Mouse (Mus musculus) intestine, embryonic 16.5 days (tissue): ENCODE results near the gene Gm19426. TPM values are rescaled to one million over a fixed set of nuclear protein-coding genes. Genes with fewer than 3 reads are reported as not detected.
A peak's percentile ranks its signal among the peaks of the same experiment; 100 is the strongest.

Experiments
- ATAC-seq: fragments of 200-750 bp; cut with Nextera tagmentation; 2 replicates; pipeline ENCODE4 v1.8.0; 2017; ENCODE audit warnings: moderate TSS enrichment, moderate library complexity
- H3K27ac ChIP-seq: fragments of 300-500 bp; sonication (generic); 2 replicates; pipeline ENCODE4 v1.5.1; 2014; ENCODE audit warnings: mild to moderate bottlenecking, low read length
- H3K27me3 ChIP-seq: fragments of 300-500 bp; sonication (generic); replicated peaks from 2 replicates; pipeline ENCODE4 v1.6.1; 2014; ENCODE audit warnings: low read length, control low read depth, mixed read lengths; ENCODE audit not compliant: control insufficient read depth, insufficient read depth
- H3K36me3 ChIP-seq: fragments of 300-500 bp; sonication (generic); 2 replicates; pipeline ENCODE4 v1.6.1; 2014; ENCODE audit warnings: low read length, control low read depth; ENCODE audit not compliant: control insufficient read depth, insufficient read depth
- H3K4me1 ChIP-seq: fragments of 300-500 bp; sonication (generic); 2 replicates; pipeline ENCODE4 v1.6.1; 2014; ENCODE audit warnings: low read length, control low read depth, mixed read lengths; ENCODE audit not compliant: control insufficient read depth, insufficient read depth
- H3K4me2 ChIP-seq: fragments of 300-500 bp; sonication (generic); 2 replicates; pipeline ENCODE4 v1.6.1; 2014; ENCODE audit warnings: low read depth, low read length, control low read depth
- H3K4me3 ChIP-seq: fragments of 300-500 bp; sonication (generic); 2 replicates; pipeline ENCODE4 v1.5.1; 2014; ENCODE audit warnings: mild to moderate bottlenecking, low read length
- H3K9ac ChIP-seq: fragments of 300-500 bp; sonication (generic); 2 replicates; pipeline ENCODE4 v1.6.1; 2014; ENCODE audit warnings: low read depth, low read length
- H3K9me3 ChIP-seq: fragments of 300-500 bp; sonication (generic); 2 replicates; pipeline ENCODE4 v1.6.1; 2016; ENCODE audit warnings: low read length, control low read depth; ENCODE audit not compliant: control insufficient read depth
- WGBS: fragments of 180-500 bp; shearing (Covaris S2); extraction: QIAGEN DNeasy Blood & Tissue Kit; methylation state at CpG from one replicate; pipeline ENCODE4 v1.1.7; 2014; 5-methylcytosine and 5-hydroxymethylcytosine counted together
- polyA plus RNA-seq: library from polyadenylated mRNA; unstranded; fragments of >200 nt; fragmentation: Nextera tagmentation; extraction: Ambion mirVana; gene quantifications from 2 replicates; pipeline ENCODE4 v1.2.1, GENCODE M21; 2015

The Gm19426 gene
- polyA plus RNA-seq, 1 experiment from 2014 or later = 5.1 TPM

DNA sequence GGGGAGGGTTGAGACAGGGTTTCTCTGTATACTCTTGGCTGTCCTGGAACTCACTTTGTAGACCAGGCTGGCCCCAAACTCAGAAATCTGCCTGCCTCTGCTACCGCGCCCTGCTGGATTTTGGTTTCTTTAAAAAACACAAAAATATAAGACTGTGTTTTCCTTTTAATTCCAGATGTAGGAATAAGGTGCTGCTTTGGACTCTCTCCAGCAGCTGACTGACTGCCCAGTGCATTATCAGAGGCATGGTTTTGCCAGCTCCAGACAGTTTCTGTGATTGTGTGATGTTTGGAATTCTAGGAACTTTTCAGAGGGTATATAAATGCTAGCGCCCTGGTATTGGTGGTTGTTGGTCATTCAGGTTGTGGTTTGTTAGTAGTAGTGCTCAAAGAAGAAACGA lies 26.1 kb downstream of the Gm19426 start:
- Histone ChIP-seq H3K9me3 (no peaks in the 10 kb centered on the region), H3K4me1 (peaks cover 5% of the 10 kb centered on the region; the same call in 1 of the 2 replicates), H3K4me2 (no peak overlapping the region), H3K27ac (no peak overlapping the region), H3K36me3 (no peaks in the 10 kb centered on the region), H3K9ac (no peak overlapping the region), H3K4me3 (no peak overlapping the region), H3K27me3 (no peaks in the 10 kb centered on the region)
- no peak for ATAC-seq
- WGBS = 97% methylated on average over 4 of the region's 4 CpGs

DNA sequence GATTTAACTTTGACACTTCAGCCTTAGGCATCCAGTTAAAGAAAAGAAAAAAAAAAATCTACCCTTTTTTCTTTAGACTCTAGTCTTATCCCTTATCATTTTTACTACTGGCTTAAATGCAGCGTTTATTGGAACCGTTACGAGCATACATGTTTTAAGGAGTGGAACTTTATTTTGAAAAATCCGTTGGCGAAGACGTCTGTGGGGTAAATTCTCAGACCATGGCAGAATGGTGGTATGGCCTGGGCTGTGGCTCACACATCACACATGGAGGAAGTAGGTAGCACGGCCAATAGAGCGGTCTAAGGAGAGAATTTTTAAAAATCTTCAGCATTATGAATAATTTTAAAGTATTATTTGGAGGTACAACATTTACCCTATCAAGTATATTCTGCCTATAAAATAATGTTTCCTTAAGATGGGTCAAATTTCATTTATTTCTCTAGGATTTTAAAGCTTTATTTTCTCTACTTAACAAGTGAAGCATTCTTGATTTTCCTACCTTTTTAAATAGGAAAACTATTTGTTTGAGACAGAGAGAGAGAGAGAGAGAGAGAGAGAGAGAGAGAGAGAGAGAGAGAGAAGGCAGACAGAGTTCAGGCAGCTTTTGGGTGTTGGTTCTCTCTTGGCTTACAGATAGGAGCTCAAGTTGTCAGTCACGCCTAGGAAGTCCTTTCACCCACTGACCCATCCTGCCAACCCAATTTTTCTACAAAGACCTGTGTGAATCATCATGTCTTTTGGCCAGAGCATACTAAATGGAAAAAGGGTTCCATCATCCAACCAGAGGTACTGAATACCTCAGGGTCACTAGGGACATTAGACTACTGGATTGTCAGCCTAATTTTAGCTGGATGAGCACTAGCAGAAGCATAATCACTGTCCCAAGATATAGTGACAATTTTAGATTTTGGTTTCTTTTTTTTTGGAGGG lies 26.8 kb downstream of the Gm19426 start:
- WGBS = 29% methylated on average over 9 of the region's 9 CpGs
- Histone ChIP-seq H3K4me1 (peaks cover 5% of the 10 kb centered on the region; the same call in 1 of the 2 replicates), H3K27ac (peak overlapping the region; percentile 91), H3K4me3 (peak overlapping the region; percentile 80), H3K27me3 (no peaks in the 10 kb centered on the region), H3K9ac (peak overlapping the region; percentile 80), H3K36me3 (no peaks in the 10 kb centered on the region), H3K9me3 (no peaks in the 10 kb centered on the region), H3K4me2 (peak overlapping the region; percentile 83)
- ATAC-seq = no peak

DNA sequence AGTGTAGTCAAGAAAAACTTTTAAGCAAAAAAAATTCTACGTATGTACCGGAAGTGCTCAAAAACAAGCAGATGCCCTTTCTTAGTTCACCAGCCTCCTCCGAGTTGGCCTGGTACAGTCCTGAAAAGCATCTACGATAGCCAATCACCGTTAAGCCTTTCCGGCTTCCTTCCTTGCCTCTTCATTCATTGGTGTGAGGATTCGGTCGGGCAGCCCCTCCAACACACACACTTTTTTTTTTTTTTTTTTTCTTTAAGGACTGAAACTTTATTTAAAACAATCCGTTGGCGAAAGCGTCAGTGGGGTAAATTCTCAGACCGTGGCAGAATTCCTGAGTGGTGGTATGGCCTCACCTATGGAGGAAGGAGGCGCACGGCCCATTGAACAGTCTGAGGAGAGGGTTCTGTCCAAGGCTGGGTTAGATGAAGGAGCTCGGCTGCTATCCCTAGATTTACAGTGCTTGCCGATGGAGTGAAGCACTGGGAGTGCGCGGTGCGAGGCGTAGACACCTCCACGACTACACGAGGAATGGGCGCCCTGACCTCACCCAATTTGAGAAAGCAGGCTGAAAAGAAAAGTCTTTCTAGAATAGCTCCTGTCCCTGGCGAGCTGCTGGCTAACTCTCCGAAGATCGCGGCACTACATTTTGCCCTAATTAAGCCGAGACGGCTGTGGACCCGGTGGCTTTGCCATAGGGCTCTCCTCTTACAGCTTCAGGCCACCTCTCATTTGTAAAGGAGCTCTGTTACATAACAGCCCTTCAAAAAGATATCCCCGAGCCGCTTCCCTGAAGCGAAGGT lies 27.7 kb downstream of the Gm19426 start:
- no peaks in the 10 kb centered on the region for H3K9me3 ChIP-seq
- no peaks in the 10 kb centered on the region for H3K36me3 ChIP-seq
- ATAC-seq = peak; percentile 95
- H3K4me1 ChIP-seq = peaks cover 5% of the 10 kb centered on the region; the same call in 1 of the 2 replicates
- peak overlapping the region; percentile 83 for H3K4me2 ChIP-seq
- H3K27me3 ChIP-seq = no peaks in the 10 kb centered on the region
- H3K9ac ChIP-seq = peak overlapping the region; percentile 95
- H3K27ac ChIP-seq = peak overlapping the region; percentile 98
- WGBS = under 1% methylated on average over 33 of the region's 33 CpGs
- peak overlapping the region; percentile 80 for H3K4me3 ChIP-seq

DNA sequence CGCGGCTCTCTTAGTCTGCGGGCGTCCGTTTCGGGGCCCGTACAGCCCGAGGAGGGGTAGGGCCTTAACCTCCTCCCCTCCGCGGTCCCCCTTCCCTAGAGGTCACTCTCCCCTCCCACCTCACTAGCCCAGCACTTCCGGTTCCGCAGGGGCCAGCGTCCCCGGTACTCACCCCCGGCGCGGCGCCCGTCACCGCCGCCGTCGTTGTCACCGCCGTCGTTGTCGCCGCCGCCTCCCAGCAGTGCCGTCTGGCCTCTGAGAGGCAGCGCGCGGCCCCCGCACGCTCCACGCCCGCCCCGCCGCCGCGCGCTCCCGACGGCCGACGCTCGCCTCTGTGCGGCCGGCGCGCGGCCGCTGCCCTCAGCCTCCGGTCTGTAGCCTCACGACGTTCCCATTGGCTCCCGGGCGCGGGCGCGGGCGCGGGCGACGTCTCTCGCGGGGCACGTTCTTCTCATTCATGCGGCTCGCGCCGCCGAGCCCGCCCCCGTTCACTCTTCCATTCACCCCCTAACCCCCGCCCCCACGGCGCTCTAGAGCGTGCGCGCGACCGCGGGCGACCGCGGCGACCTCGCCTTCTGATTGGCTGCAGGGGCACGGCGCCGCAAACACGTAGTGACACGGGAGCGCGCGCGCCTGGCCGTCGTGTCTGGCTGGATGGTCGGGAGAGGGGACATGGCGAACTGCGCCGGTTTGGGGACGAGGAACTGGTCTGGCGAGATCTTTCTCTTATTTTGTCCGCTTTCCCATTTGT lies 28.5 kb downstream of the Gm19426 start, which contains the start of gene Zdhhc5:
Zdhhc5 (minus strand) TSS at position 370 of the 751 bp plus-strand sequence.
- no peaks in the 10 kb centered on the region; the same call in 1 of the 2 replicates for H3K36me3 ChIP-seq
- peak within 1 kb of the TSS; percentile 98 for H3K27ac ChIP-seq
- H3K9ac ChIP-seq = peak within 1 kb of the TSS; percentile 95
- under 1% methylated on average over 107 of the region's 107 CpGs for WGBS
- peaks cover 5% of the 10 kb centered on the region; the same call in 1 of the 2 replicates for H3K4me1 ChIP-seq
- no peaks in the 10 kb centered on the region for H3K9me3 ChIP-seq
- H3K4me2 ChIP-seq = peak within 1 kb of the TSS; percentile 83
- H3K27me3 ChIP-seq = no peaks in the 10 kb centered on the region
- peak within 1 kb of the TSS; percentile 80 for H3K4me3 ChIP-seq
- peak; percentile 95 for ATAC-seq

DNA sequence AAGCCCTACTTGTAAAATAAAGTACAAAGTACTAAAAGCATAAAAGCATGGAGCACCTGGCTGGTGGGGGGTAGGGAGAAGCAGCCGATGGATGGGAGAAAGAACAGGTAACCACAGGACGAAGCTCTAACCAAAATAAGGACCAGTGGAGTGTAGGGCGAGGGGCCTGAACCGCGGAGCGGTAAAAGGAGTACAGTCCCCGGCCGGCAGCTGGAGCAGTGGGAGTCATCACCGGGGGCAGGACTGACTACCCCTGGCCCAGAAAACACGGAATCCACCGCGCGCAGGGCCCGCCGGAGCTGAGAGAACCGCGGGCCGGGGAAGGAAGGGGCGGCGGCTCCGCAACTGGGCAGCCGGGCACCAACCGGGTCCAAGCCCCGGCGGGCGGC lies 29.0 kb downstream of the Gm19426 start:
- H3K4me2 ChIP-seq = peak overlapping the region; percentile 62
- peak overlapping the region; percentile 80 for H3K4me3 ChIP-seq
- no peaks in the 10 kb centered on the region for H3K27me3 ChIP-seq
- 0% methylated on average over 26 of the region's 26 CpGs for WGBS
- no peak; the same call in 1 of the 2 replicates for ATAC-seq
- H3K9ac ChIP-seq = peak overlapping the region; percentile 95
- peaks cover 5% of the 10 kb centered on the region; the same call in 1 of the 2 replicates for H3K4me1 ChIP-seq
- H3K36me3 ChIP-seq = no peaks in the 10 kb centered on the region; the same call in 1 of the 2 replicates
- H3K27ac ChIP-seq = peak overlapping the region; percentile 98
- H3K9me3 ChIP-seq = no peaks in the 10 kb centered on the region

DNA sequence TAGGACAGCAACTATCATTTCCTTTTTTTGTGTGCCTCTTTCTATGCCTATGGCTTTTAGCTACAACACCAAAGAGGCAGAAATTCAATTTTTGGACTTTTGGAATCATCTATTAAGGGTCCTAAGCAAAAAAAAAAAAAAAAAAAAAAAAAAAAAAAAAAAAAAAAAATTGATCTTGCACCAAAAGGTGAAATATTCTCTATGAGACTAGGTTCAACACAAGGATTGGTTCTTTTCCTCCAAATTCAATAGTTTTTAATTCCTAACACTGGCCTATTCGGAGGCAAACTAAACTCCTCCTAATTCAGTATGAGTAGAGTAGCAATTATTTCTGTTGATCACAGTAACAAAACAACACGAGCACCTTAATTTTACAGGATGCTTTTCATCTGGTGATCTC lies 31.6 kb downstream of the Gm19426 start:
- H3K4me2 ChIP-seq = no peak overlapping the region
- H3K4me3 ChIP-seq = no peak overlapping the region
- H3K27me3 ChIP-seq = no peaks in the 10 kb centered on the region
- H3K27ac ChIP-seq = no peak overlapping the region
- no peaks in the 10 kb centered on the region; the same call in 1 of the 2 replicates for H3K36me3 ChIP-seq
- H3K4me1 ChIP-seq = peaks cover 5% of the 10 kb centered on the region; the same call in 1 of the 2 replicates
- no peak overlapping the region for H3K9ac ChIP-seq
- WGBS = 96% methylated on average over 2 of the region's 2 CpGs
- H3K9me3 ChIP-seq = no peaks in the 10 kb centered on the region
- ATAC-seq = no peak

DNA sequence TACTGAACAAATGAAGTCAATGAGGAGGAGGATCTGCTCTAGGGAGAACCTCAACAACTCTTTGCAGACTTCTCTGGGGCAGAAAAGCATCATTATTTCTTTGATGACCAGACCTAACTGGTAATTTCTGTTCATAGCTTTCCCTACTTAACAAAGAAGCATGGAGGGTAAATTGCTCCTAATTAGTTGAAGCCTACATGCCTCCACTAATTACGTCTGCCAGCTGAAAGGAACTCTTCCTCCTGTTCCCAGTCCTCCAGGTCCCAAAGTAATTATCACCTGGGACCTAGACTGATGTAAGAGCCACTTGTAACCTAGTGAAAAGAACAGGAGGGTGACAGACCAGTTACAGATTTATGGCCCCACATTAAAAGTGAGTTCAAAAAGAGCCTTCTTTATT lies 35.9 kb downstream of the Gm19426 start:
- WGBS = 62% methylated on average over 1 of the region's 1 CpGs

DNA sequence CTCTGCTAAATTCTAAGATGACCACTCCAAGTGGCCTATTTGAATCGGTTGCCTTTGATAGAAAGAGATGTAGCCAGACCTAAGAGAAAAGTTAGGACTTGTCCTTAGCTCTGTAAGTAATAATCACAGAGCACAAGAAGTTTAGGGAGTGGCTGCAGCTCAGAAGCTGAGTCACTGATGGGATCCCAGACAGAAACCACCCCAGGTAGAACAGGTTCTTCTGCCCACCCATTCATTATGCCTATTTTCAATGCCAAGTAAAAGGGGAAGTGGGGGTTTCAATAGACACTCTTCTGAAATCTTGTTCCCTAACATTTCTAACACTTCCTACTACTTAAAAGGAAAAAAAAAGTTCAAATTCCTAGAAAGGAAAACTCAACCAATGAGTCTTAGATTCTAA lies 38.2 kb downstream of the Gm19426 start:
- WGBS = 83% methylated on average over 1 of the region's 1 CpGs
- ATAC-seq = peak; percentile 54
- no peaks in the 10 kb centered on the region for H3K36me3 ChIP-seq

More for the DNA sequence above, 35.9 kb downstream of the Gm19426 start:
- H3K4me3 ChIP-seq = no peak overlapping the region
- ATAC-seq = no peak
- H3K4me1 ChIP-seq = no peaks in the 10 kb centered on the region
- no peaks in the 10 kb centered on the region for H3K9me3 ChIP-seq
- H3K36me3 ChIP-seq = no peaks in the 10 kb centered on the region; the same call in 1 of the 2 replicates
- no peak overlapping the region for H3K4me2 ChIP-seq
- no peaks in the 10 kb centered on the region for H3K27me3 ChIP-seq
- H3K9ac ChIP-seq = no peak overlapping the region
- no peak overlapping the region for H3K27ac ChIP-seq

More for the DNA sequence above, 38.2 kb downstream of the Gm19426 start:
- H3K4me2 ChIP-seq = no peak overlapping the region
- no peaks in the 10 kb centered on the region for H3K27me3 ChIP-seq
- no peaks in the 10 kb centered on the region for H3K4me1 ChIP-seq
- H3K9me3 ChIP-seq = no peaks in the 10 kb centered on the region
- H3K4me3 ChIP-seq = no peak overlapping the region
- H3K9ac ChIP-seq = no peak overlapping the region
- no peak overlapping the region for H3K27ac ChIP-seq
